Mouse (Mus musculus) embryonic stem cell, embryonic (primary cell): ENCODE results near the gene Tns2.

Experiments used
- CTCF ChIA-PET, 4 experiments: fragments of 300-600 bp in 2 of 4; fragments of 350-600 bp in 2 of 4; sonication (Branson Sonifier 250); formaldehyde crosslinking; loops; one replicate each; lab custom pipeline; 2022; ENCODE audit warnings: inconsistent platforms in 2 of 4; lab: Charles Lee
- POLR2A ChIA-PET, 4 experiments: fragments of 300-600 bp in 2 of 4; fragments of 350-600 bp in 2 of 4; sonication (Branson Sonifier 250); formaldehyde crosslinking; loops; one replicate each; lab custom pipeline; 2022; ENCODE audit warnings: antibody characterized with exemption in 4 of 4, inconsistent platforms in 1 of 4; lab: Charles Lee

The Tns2 gene

DNA sequence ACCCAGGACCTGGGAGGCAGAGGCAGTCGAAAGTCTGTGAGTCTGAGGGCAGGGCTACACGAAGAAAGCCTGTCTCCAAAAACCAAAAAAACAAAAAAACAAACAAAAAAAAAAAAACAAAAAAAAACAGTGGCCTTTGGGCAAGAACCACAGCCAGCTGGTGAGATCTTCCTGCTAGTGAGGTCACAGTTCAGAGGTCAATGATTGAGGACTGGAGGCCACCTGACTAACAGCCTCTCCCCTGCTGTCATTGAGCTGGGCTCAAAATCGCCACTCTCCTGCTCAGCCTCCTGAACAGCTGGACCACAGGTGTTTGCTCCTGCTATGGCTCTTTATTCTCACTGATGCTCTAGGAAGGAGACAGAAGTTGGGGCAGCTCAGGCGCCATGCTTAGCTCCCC is 52.4 kb downstream of the Tns2 start:
- ChIA-PET POLR2A (interaction anchor here (0.5 to 7.0 kb wide), 26 partner anchors 10 to 253 kb away, joined by 3 to 38 read pairs (median 4); partner anchors contain the start of genes Csad (in 1 of the 4), Eif4b (in 1 of the 4), Espl1 (in 1 of the 4) and Sp1 (in 1 of the 4)), CTCF (interaction anchor here (0.5 to 3.4 kb wide), 21 partner anchors 9 to 1041 kb away, joined by 3 to 17 read pairs (median 3); partner anchors contain the start of gene Igfbp6 (in 1 of the 4))

DNA sequence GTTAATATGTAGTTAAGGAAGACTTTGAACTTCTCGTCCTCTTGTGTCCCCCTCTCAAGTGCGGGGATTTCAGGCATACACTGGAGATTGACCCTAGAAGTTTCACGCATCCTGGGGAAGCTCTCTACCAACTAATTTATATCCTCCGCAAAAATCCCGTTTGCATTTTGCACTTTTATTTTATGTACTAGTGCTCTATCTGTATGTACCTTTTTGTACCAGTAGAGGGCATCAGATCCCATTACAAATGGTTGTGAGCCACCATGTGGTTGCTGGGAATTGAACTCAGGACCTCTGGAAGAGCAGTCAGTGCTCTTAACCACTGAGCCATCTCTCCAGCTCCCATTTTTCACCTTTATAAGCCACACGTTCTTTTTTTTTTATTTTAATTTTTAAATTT is 54.8 kb downstream of the Tns2 start:
- CTCF ChIA-PET, result interaction anchor here in 3 of 4 experiments (0.8 to 4.5 kb wide), 7 partner anchors 9 to 70 kb away, joined by 3 to 34 read pairs (median 3); no protein-coding TSS in a partner anchor
- POLR2A ChIA-PET, result interaction anchor here in 1 of 4 experiments (0.8 to 7.0 kb wide), 8 partner anchors 12 to 81 kb away, joined by 3 to 38 read pairs (median 3); partner anchors contain the start of gene Spryd3

- POLR2A ChIA-PET, result interaction anchor here in 3 of 4 experiments (0.5 to 7.0 kb wide), 48 partner anchors 9 to 922 kb away, joined by 3 to 38 read pairs (median 4); partner anchors contain the start of genes Spryd3 (in 3 of the 3), Csad (in 2 of the 3), Zfp740 (in 2 of the 3) and Igfbp6 (in 1 of the 3)
Observed at GRCm38 (mm10) chr15:102156836-102157235, 56.6 kb downstream of the Tns2 start.

DNA sequence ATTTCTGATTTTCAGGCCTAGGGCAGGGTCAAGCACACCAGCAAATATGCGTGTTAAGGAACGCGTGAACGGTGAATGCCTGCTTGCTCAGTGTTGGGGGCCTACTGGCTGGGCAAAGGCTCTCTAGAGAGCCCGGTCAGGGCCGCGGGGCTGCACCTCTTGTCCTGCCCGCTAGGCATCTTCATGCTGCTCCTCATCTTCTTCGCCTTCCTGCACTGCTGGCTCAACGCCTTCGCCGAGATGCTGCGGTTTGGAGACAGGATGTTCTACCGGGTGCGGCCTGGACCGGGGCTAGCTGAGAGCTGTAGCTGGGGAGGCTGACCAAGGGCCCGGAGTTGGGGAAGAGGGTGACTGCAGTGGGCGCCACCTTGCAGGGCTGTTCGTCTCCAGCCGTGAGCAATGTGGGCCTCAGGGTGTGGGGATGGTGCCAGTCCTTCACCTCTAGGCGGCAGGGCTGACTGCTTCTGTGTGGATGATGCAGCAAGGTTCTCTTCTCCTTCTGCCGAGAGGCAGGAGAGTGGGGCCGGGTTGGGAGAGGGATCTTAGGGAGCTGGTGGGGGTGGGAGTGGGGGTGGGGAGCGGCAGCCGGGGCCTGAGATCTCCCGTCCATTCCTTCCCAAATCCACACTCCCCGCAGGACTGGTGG is 60.3 kb downstream of the Tns2 start:
- POLR2A ChIA-PET, result interaction anchor here in 2 of 4 experiments (0.8 to 2.8 kb wide), 11 partner anchors 11 to 310 kb away, joined by 3 to 9 read pairs (median 3); partner anchors contain the start of genes Spryd3 (in 2 of the 2), Myg1 (in 1 of the 2), Pcbp2 (in 1 of the 2) and Soat2 (in 1 of the 2)
- CTCF ChIA-PET, result interaction anchor here in 3 of 4 experiments (0.7 to 2.0 kb wide), 7 partner anchors 8 to 156 kb away, joined by 3 to 5 read pairs (median 4); partner anchors contain the start of gene Csad (in 1 of the 3)

More at GRCm38 (mm10) chr15:102156836-102157235, 56.6 kb downstream of the Tns2 start:
- CTCF ChIA-PET, result interaction anchor here (0.5 to 4.5 kb wide), 32 partner anchors 9 to 892 kb away, joined by 3 to 34 read pairs (median 4); partner anchors contain the start of gene Tns2 (in 1 of the 4)

DNA sequence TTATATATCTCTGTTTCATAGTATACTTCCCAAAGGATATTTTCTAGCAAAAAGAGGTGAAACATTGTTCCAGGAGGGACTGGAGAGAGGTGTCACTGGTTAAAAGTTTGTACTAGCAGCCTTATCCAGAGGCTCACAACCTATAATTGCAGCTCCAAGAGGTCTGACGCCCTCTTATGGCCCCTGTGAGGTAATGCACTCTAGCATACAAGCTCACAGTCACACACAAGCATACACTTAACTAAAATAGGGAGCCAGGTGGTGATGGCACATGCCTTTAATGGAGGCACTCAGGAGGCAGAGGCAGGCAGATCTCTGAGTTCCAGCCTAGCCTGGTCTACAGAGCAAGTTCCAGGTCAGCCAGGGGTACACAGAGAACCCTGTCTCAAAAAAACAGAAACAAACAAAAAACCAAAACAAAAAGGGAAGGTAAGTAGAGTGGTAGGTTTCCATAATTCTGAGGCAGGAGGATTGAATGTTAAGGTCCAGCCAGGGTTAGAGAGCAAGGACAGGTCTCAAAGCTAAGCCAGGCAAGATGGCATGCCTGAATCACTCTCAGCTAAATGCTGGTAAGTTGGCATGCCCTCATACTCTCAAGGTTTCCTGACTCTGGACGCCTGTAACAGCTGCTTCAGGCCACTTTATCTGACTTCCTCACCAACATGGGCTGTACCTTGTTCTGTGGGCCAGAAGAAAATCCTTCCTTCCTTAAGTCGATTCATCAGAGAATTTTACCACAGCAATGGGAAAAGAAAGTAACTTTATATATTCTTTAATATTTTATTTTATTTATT is 63.9 kb downstream of the Tns2 start:
- ChIA-PET POLR2A (interaction anchor here in 3 of 4 experiments (0.9 to 1.5 kb wide), 5 partner anchors 15 to 61 kb away, joined by 3 to 4 read pairs (median 3); no protein-coding TSS in a partner anchor), CTCF (interaction anchor here (0.5 to 3.8 kb wide), 15 partner anchors 10 to 148 kb away, joined by 3 to 20 read pairs (median 3); partner anchors contain the start of gene Soat2 (in 1 of the 4))

DNA sequence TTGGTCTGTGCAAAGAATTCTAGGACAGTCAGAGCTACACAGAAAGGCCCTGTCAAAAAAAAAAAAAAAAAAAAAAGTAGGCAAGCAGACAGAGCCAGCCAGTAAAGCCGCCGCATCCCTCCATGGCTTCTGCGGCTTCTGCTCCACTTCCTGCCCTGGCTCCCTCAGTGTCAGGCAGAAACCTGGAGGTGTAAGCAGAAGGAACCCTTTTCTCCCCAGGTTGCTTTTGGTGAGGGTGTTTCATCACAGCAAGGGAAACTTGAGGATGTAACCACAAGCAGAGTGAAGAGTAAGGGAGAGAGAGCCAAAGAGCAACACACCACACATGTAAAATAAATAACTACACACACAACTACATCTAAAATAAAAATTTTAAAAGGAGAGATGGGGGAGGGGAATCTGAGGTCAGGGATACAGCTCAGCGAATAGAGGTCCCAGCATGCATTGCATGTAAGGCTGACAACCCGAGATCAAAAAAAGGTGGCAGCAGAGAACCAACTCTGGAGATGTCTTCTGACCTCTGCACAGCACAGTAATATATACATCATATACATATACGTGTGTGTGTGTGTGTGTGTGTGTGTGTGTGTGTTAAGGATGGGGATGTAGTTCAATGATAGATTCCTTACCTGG is 65.4 kb downstream of the Tns2 start:
- ChIA-PET CTCF (interaction anchor here (0.5 to 2.2 kb wide), 9 partner anchors 13 to 132 kb away, joined by 3 to 11 read pairs (median 3); no protein-coding TSS in a partner anchor), POLR2A (interaction anchor here (0.6 to 2.0 kb wide), 14 partner anchors 10 to 133 kb away, joined by 3 to 10 read pairs (median 4); partner anchors contain the start of genes Soat2 (in 1 of the 4) and Zfp740 (in 1 of the 4))
